Mouse (Mus musculus) heart, embryonic 16.5 days (tissue): ENCODE measurements around the gene Gm45521. TPM values are rescaled to one million over a fixed set of nuclear protein-coding genes. Genes with fewer than 3 reads are reported as not detected.

Source experiments
- ATAC-seq: fragments of 200-750 bp; cut with Nextera tagmentation; replicated peaks from 2 replicates; pipeline ENCODE4 v1.8.0; 2017; ENCODE audit warnings: moderate number of reproducible peaks; ENCODE audit not compliant: insufficient read depth, low FRiP score; ENCODE audit errors: extremely low read depth
- H3K27ac ChIP-seq: fragments of 300-500 bp; sonication (generic); 2 replicates; pipeline ENCODE4 v1.5.1; 2014; ENCODE audit warnings: mild to moderate bottlenecking, low read length, control low read depth, moderate library complexity
- H3K27me3 ChIP-seq: fragments of 300-500 bp; sonication (generic); 2 replicates; pipeline ENCODE4 v1.6.1; 2014; ENCODE audit warnings: low read length, mixed read lengths; ENCODE audit not compliant: control insufficient read depth, insufficient read depth
- H3K36me3 ChIP-seq: fragments of 300-500 bp; sonication (generic); 2 replicates; pipeline ENCODE4 v1.6.1; 2014; ENCODE audit not compliant: control insufficient read depth, insufficient read depth
- H3K4me1 ChIP-seq: fragments of 300-500 bp; sonication (generic); 2 replicates; pipeline ENCODE4 v1.6.1; 2014; ENCODE audit warnings: low read length, mixed read lengths; ENCODE audit not compliant: control insufficient read depth, insufficient read depth
- H3K4me2 ChIP-seq: fragments of 300-500 bp; sonication (generic); 2 replicates; pipeline ENCODE4 v1.6.1; 2014; ENCODE audit warnings: low read depth, mild to moderate bottlenecking, control low read depth, low read length
- H3K4me3 ChIP-seq: fragments of 300-500 bp; sonication (generic); 2 replicates; pipeline ENCODE4 v1.5.1; 2014; ENCODE audit warnings: mild to moderate bottlenecking, control low read depth, low read length
- H3K9ac ChIP-seq: fragments of 300-500 bp; sonication (generic); 2 replicates; pipeline ENCODE4 v1.6.1; 2014; ENCODE audit warnings: low read length, control low read depth
- H3K9me3 ChIP-seq: fragments of 300-500 bp; sonication (generic); replicated peaks from 2 replicates; pipeline ENCODE4 v1.6.1; 2016; ENCODE audit warnings: low read length; ENCODE audit not compliant: control insufficient read depth
- WGBS: fragments of 180-500 bp; shearing (Covaris S2); extraction: QIAGEN DNeasy Blood & Tissue Kit; methylation state at CpG from one replicate; pipeline ENCODE4 v1.1.7; 2014; 5-methylcytosine and 5-hydroxymethylcytosine counted together
- polyA plus RNA-seq: library from polyadenylated mRNA; unstranded; fragments of >200 nt; fragmentation: Nextera tagmentation; extraction: Ambion mirVana; gene quantifications from 2 replicates; pipeline ENCODE4 v1.2.1, GENCODE M21; 2015

Gm45521 gene
- polyA plus RNA-seq, 1 experiment from 2014 or later, result not detected

- H3K27ac ChIP-seq, result no peak overlapping the region
- no peaks in the 10 kb centered on the region for H3K9me3 ChIP-seq
- no peak for ATAC-seq
- no peak overlapping the region for H3K4me3 ChIP-seq
- H3K27me3 ChIP-seq, result 0 out of 2 replicates have a peak, but pooled peaks cover 2% of the 10 kb centered on the region
- H3K9ac ChIP-seq, result no peak overlapping the region
- H3K4me1 ChIP-seq, result peaks cover 12% of the 10 kb centered on the region
- H3K4me2 ChIP-seq, result no peak overlapping the region
- no peaks in the 10 kb centered on the region for H3K36me3 ChIP-seq
- 87% methylated on average over 10 of the region's 10 CpGs for WGBS
Measured at GRCm38 (mm10) chr14:8007923-8008322, 50.8 kb downstream of the Gm45521 start.

Other genes starting within 250 kb of the Gm45521 start
- not detected in 2 replicates for gene Gm26661, start 165.7 kb upstream of the Gm45521 start, polyA plus RNA-seq
- 9.2 and 14.4 TPM in 2 replicates for gene Flnb, start 139.3 kb upstream of the Gm45521 start, polyA plus RNA-seq
- gene Dnase1l3, start 37.3 kb downstream of the Gm45521 start, polyA plus RNA-seq, result 0.62 and 1.1 TPM in 2 replicates
- gene Abhd6, start 45.6 kb downstream of the Gm45521 start, polyA plus RNA-seq, result 11.6 and 13.1 TPM in 2 replicates
- 39.7 and 47.7 TPM in 2 replicates for gene Rpp14, start 123.1 kb downstream of the Gm45521 start, polyA plus RNA-seq
- gene Pxk, start 140.9 kb downstream of the Gm45521 start, polyA plus RNA-seq, result 34.9 and 38.3 TPM in 2 replicates
- gene Pdhb, start 215.7 kb downstream of the Gm45521 start, polyA plus RNA-seq, result 682 and 733 TPM in 2 replicates